Mouse (Mus musculus): ENCODE results near the gene Tprgl. TPM values are rescaled to one million over a fixed set of nuclear protein-coding genes. Genes with fewer than 3 reads are reported as not detected.

The Tprgl gene
- 100 to 1,000 TPM; 111 to 120 TPM for total RNA-seq (2021)
- long read RNA-seq, experiment 1, transcript Tprgl-204 (3 exons, 915 nt) = minor isoform, 6 of 332 reads
- long read RNA-seq, experiment 1, transcript Tprgl-201 (4 exons, 1,724 nt) = major isoform, 297 of 332 reads
- long read RNA-seq, experiment 1, partial matches to known transcripts = 6 of 332 reads
- long read RNA-seq, experiment 1, other reads (novel, unspliced or antisense) = 22 of 332 reads
- long read RNA-seq, experiment 2, transcript Tprgl-204 (3 exons, 915 nt) = minor isoform, 8 of 245 reads
- long read RNA-seq, experiment 2, transcript Tprgl-201 (4 exons, 1,724 nt) = major isoform, 219 of 245 reads
- long read RNA-seq, experiment 2, partial matches to known transcripts = 3 of 245 reads
- long read RNA-seq, experiment 2, other reads (novel, unspliced or antisense) = 15 of 245 reads

- DNase-seq = peak; percentile 98
Observed at GRCm38 (mm10) chr4:154160538-154161390, at the start of gene Tprgl. Gene Tprgl, minus strand, starts transcription at chr4:154160666.

- no peak for DNase-seq
Observed at GRCm38 (mm10) chr4:154209825-154210224, 49.4 kb upstream of the Tprgl start.

- DNase-seq = no peak
Observed at GRCm38 (mm10) chr4:154209054-154209453, 48.6 kb upstream of the Tprgl start.

GRCm38 (mm10) chr4:154207261-154207660 is 46.8 kb upstream of the Tprgl start:
- DNase-seq = peak; percentile 80

GRCm38 (mm10) chr4:154205392-154205791 is 44.9 kb upstream of the Tprgl start:
- peak; percentile 63 for DNase-seq

- no peak for DNase-seq
Observed at GRCm38 (mm10) chr4:154204532-154204931, 44.1 kb upstream of the Tprgl start.

- DNase-seq = no peak
Observed at GRCm38 (mm10) chr4:154201511-154201910, 41.0 kb upstream of the Tprgl start.

GRCm38 (mm10) chr4:154198377-154198961 is 38.0 kb upstream of the Tprgl start:
- no peak for DNase-seq

GRCm38 (mm10) chr4:154197961-154198360 is 37.5 kb upstream of the Tprgl start:
- no peak for DNase-seq

GRCm38 (mm10) chr4:154188948-154189347 is 28.5 kb upstream of the Tprgl start:
- no peak for DNase-seq

GRCm38 (mm10) chr4:154186002-154186537 is 25.6 kb upstream of the Tprgl start:
- no peak for DNase-seq

- DNase-seq = no peak
Observed at GRCm38 (mm10) chr4:154185001-154185400, 24.5 kb upstream of the Tprgl start.

GRCm38 (mm10) chr4:154183566-154183965 is 23.1 kb upstream of the Tprgl start:
- DNase-seq = peak; percentile 39

GRCm38 (mm10) chr4:154181001-154181400 is 20.5 kb upstream of the Tprgl start:
- DNase-seq = no peak

GRCm38 (mm10) chr4:154177257-154177656 is 16.8 kb upstream of the Tprgl start:
- DNase-seq = peak; percentile 47

- DNase-seq = no peak
Observed at GRCm38 (mm10) chr4:154171931-154172604, 11.6 kb upstream of the Tprgl start.

- DNase-seq = no peak
Observed at GRCm38 (mm10) chr4:154171151-154171930, 10.9 kb upstream of the Tprgl start.

GRCm38 (mm10) chr4:154170506-154171150 is 10.2 kb upstream of the Tprgl start, which contains the start of gene Megf6:
Gene Megf6, plus strand, starts transcription at chr4:154170730.
- DNase-seq = peak; percentile 58

- DNase-seq = no peak
Observed at GRCm38 (mm10) chr4:154170021-154170420, 9.6 kb upstream of the Tprgl start.

- DNase-seq = peak; percentile 77
Observed at GRCm38 (mm10) chr4:154167053-154167452, 6.6 kb upstream of the Tprgl start.
